Mouse (Mus musculus): ENCODE results near the gene Cyp3a16.

DNA sequence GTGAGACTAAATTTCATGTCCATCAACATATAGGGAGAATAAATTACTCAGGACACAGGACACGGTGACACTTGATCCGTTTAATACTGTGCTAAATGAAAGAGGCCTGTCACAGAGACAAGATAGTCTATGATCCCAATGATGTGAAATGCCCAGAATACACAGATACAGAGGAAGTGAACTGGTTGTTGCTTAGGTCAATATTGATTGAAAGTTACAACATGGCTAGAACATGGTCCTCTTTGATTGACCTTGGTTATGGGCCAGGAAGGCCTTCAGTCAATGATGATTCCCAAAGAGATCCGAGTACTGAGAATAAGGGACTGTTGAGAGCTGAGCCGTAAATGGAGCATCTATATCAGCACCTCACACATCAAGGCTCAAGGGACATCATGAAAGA is 15.1 kb downstream of the Cyp3a16 start:
- TF ChIP-seq POLR2A (IDR thresholded peaks at IDR 0.05; ENCODE audit: borderline replicate concordance, low read depth, low read length) (no peak), CTCF (IDR thresholded peaks at IDR 0.05; ENCODE audit: low read depth, low read length) (no peak)

Data from bone marrow macrophage, adult 2 months (primary cell).